Mouse (Mus musculus) lung, embryonic 16.5 days (tissue): ENCODE results near the gene Tmem63a. TPM values are rescaled to one million over a fixed set of nuclear protein-coding genes. Genes with fewer than 3 reads are reported as not detected.

Experiments used
- ATAC-seq: fragments of 200-750 bp; cut with Nextera tagmentation; 2 replicates; pipeline ENCODE4 v1.8.0; 2017; ENCODE audit warnings: low read depth, mild to moderate bottlenecking, moderate library complexity
- H3K27ac ChIP-seq: fragments of 300-500 bp; sonication (generic); 2 replicates; pipeline ENCODE4 v1.5.1; 2014; ENCODE audit warnings: mild to moderate bottlenecking, control low read depth, low read length
- H3K27me3 ChIP-seq: fragments of 300-500 bp; sonication (generic); 2 replicates; pipeline ENCODE4 v1.6.1; 2014; ENCODE audit warnings: low read depth, low read length, mixed read lengths; ENCODE audit not compliant: control insufficient read depth, insufficient read depth
- H3K36me3 ChIP-seq: fragments of 300-500 bp; sonication (generic); 2 replicates; pipeline ENCODE4 v1.6.1; 2014; ENCODE audit warnings: low read length; ENCODE audit not compliant: control insufficient read depth, insufficient read depth
- H3K4me1 ChIP-seq: fragments of 300-500 bp; sonication (generic); replicated peaks from 2 replicates; pipeline ENCODE4 v1.6.1; 2014; ENCODE audit warnings: low read length, mixed read lengths; ENCODE audit not compliant: control insufficient read depth, insufficient read depth
- H3K4me2 ChIP-seq: fragments of 300-500 bp; sonication (generic); 2 replicates; pipeline ENCODE4 v1.6.1; 2014; ENCODE audit warnings: low read depth, low read length, control low read depth
- H3K4me3 ChIP-seq: fragments of 300-500 bp; sonication (generic); 2 replicates; pipeline ENCODE4 v1.5.1; 2014; ENCODE audit warnings: mild to moderate bottlenecking, low read length, control low read depth
- H3K9ac ChIP-seq: fragments of 300-500 bp; sonication (generic); 2 replicates; pipeline ENCODE4 v1.6.1; 2014; ENCODE audit warnings: low read length, control low read depth
- H3K9me3 ChIP-seq: fragments of 300-500 bp; sonication (generic); 2 replicates; pipeline ENCODE4 v1.6.1; 2016; ENCODE audit warnings: low read length; ENCODE audit not compliant: control insufficient read depth
- WGBS: fragments of 180-500 bp; shearing (Covaris S2); extraction: QIAGEN DNeasy Blood & Tissue Kit; methylation state at CpG from one replicate; pipeline ENCODE4 v1.1.7; 2014; 5-methylcytosine and 5-hydroxymethylcytosine counted together
- polyA plus RNA-seq: library from polyadenylated mRNA; unstranded; fragments of >200 nt; fragmentation: Nextera tagmentation; extraction: Ambion mirVana; gene quantifications from 2 replicates; pipeline ENCODE4 v1.2.1, GENCODE M21; 2015

Gene Tmem63a
- polyA plus RNA-seq, 1 experiment from 2014 or later, result 15.8 TPM

DNA sequence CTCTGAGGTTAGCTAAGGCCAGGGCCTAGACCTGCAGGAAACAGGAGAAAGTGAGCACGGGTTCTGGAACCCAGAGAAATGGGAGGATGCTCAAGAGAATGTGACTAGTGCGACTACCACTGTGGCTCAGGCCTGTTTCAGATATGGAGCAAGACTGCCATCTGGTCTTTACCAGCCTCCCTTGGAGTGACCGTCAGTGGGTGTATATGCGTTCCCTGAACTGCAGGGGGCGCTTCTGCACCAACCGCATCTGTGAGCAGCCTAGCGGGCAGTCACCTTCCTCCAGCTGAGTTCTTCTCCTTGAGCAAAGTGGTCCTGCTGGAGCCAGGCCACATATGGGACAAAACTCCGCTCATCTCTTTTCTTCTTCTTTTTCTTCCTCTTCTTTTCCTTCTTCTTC, 22.5 kb upstream of the Tmem63a start:
- Histone ChIP-seq H3K9me3 (no peaks in the 10 kb centered on the region), H3K4me1 (no peaks in the 10 kb centered on the region), H3K4me2 (no peak overlapping the region), H3K27ac (no peak overlapping the region), H3K9ac (no peak overlapping the region), H3K4me3 (no peak overlapping the region), H3K27me3 (no peaks in the 10 kb centered on the region), H3K36me3 (no peaks in the 10 kb centered on the region)
- no peak for ATAC-seq
- WGBS, result 36% methylated on average over 8 of the region's 8 CpGs

DNA sequence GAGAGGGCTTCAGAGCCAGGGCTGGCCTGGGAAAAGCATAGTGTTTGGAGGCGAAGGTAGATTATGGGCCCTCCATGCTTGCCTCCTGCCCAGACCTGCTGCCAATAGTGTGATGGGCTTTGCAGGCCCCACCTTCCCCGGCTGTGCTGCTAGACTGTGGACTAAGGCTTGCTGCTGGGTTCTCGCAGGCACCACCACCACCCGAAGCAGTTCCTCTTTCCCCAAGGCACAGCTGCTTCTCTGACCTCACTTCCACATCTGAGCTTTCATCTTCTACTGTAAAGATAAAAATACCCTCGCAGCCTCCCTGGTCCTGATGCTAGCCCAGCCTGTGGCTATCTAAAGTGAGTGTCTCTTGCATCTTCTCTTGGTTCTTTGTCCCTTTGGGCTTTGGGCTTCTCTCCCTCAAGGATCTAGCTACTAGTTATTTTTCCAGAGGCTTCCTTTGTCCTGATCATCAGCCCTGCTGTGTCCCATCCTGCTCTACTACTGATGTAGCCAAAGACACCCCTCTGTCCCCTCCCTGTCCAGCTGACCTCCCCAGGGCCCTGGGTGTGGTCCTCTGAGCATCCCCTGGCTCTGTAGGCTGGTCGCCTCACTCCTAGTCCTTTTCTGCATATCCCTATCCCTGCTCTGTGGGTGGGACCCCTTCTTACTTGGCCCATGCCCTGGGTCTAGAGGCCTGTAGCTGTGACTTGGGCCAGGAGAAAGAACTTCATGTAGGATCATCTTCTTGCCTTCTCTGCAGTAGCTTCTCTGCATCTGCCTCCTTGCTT, 19.7 kb upstream of the Tmem63a start:
- Histone ChIP-seq H3K4me3 (no peak overlapping the region), H3K4me1 (no peaks in the 10 kb centered on the region), H3K36me3 (no peaks in the 10 kb centered on the region), H3K9ac (no peak overlapping the region), H3K4me2 (no peak overlapping the region), H3K27ac (no peak overlapping the region), H3K9me3 (no peaks in the 10 kb centered on the region), H3K27me3 (no peaks in the 10 kb centered on the region)
- 63% methylated on average over 6 of the region's 6 CpGs for WGBS
- ATAC-seq, result no peak

DNA sequence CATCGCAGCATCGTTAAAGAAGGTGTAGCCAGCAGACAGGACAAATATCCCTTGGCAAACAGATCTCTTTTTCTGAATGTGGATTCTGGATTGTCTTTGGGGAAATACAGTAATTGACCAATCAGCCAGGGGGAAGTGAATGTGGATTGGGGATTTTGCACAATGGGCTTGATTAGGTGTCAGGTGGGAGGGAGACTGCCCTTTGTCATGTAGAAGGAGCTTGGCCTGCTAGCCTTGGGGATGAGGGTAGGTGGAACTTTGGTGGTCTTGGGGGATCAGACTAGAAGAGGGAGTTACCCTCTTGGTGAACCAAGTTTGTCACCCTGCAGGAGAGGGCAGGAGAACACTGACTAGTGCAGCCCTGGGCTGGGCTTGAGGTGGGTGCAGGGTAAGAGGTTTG, 17.4 kb upstream of the Tmem63a start:
- 36% methylated on average over 2 of the region's 2 CpGs for WGBS
- H3K36me3 ChIP-seq, result no peaks in the 10 kb centered on the region
- no peak overlapping the region for H3K9ac ChIP-seq
- ATAC-seq, result no peak
- no peaks in the 10 kb centered on the region for H3K9me3 ChIP-seq
- no peaks in the 10 kb centered on the region for H3K27me3 ChIP-seq
- no peak overlapping the region for H3K27ac ChIP-seq
- no peak overlapping the region for H3K4me2 ChIP-seq
- H3K4me1 ChIP-seq, result no peaks in the 10 kb centered on the region
- no peak overlapping the region for H3K4me3 ChIP-seq

DNA sequence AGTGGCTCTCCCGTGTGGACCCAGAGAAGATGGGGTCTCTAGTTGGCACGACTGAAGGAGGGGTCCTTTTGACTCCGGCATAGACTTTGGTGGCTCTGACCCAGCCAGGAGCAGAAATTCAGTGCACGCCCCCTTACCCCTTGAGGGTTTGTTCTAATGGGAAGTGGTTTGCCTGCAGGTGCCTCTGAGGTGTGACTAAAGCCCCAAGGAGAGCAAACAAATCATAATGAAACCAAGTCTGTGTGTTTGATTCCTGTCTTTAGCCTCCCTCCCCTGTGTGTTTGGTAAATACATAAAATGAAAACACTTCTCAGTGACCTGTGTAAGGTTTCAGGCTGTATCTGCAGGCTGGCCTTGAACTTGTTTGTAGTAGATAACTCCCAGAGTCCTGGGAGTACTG, 15.9 kb upstream of the Tmem63a start:
- H3K9ac ChIP-seq, result no peak overlapping the region
- WGBS, result 57% methylated on average over 4 of the region's 4 CpGs

DNA sequence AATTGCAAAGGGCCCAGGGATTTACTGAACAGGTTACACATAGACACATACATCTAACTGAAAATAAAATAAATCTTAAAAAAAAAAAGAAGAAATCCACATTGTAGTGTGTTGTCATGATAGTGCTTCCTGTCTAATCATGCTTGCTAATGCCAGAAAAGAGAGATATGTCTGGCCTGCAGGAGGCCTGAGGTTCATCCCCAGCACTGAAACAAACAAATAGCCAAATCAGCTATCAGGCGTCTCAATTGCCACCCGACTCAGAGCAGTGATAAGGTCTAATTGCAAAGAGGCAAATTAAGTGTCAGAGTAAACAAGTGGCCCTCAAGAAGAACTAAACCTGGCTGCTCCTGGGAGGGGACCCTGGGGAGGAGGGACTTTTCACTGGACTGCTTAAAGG, 12.5 kb upstream of the Tmem63a start:
- Histone ChIP-seq H3K36me3 (no peaks in the 10 kb centered on the region), H3K27ac (no peak overlapping the region), H3K4me1 (no peaks in the 10 kb centered on the region), H3K4me2 (no peak overlapping the region), H3K9me3 (no peaks in the 10 kb centered on the region), H3K4me3 (no peak overlapping the region), H3K9ac (no peak overlapping the region), H3K27me3 (peaks cover 11% of the 10 kb centered on the region)
- WGBS, result 28% methylated on average over 2 of the region's 2 CpGs
- no peak for ATAC-seq

More for the DNA sequence above, 15.9 kb upstream of the Tmem63a start:
- Histone ChIP-seq H3K4me3 (no peak overlapping the region), H3K36me3 (no peaks in the 10 kb centered on the region), H3K27ac (no peak overlapping the region), H3K4me2 (no peak overlapping the region), H3K27me3 (no peaks in the 10 kb centered on the region), H3K9me3 (no peaks in the 10 kb centered on the region), H3K4me1 (no peaks in the 10 kb centered on the region)
- ATAC-seq, result no peak

DNA sequence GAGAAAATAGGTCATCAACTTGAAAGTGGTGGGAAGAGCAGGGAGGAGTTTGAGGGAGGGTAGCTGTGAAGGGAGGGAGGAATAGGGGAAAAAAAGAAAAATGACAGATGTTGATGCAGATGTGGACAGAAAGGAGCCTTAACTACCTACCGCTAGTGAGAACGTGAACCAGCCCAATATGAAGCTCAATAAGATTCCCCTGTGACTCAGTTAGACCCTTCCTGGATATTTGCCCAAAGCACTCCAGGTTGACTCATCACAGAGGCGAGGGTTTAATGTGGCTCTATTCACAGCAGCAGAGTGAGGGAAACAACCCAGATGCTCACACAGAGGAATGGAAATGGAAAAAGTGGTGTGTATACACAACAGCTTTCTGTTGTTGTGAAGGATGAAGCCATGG, 11.0 kb upstream of the Tmem63a start:
- H3K27ac ChIP-seq, result no peak overlapping the region

DNA sequence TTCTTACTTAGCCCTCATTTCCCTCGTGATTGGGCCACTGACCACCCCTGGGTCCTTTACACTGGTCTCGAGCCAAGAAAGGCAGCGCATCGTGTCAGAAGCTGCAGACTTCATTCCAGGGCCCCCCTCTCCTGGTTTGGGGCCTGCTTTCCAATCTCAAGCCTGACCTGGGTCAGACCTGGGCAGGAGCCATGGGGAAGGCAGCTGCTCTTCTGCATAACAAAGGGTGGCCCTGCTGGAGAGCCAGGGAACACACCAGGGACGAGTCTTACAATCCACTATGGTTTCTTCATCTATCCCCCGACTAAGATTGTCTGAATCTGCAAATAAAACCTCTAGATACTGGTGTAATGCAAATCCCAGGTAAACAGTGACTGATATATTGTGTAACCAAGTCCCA, 8.5 kb upstream of the Tmem63a start:
- H3K4me3 ChIP-seq, result no peak overlapping the region
- no peak overlapping the region for H3K27ac ChIP-seq
- WGBS, result 27% methylated on average over 6 of the region's 6 CpGs
- no peaks in the 10 kb centered on the region for H3K36me3 ChIP-seq
- H3K4me2 ChIP-seq, result no peak overlapping the region
- H3K9me3 ChIP-seq, result no peaks in the 10 kb centered on the region
- no peak overlapping the region for H3K9ac ChIP-seq
- H3K27me3 ChIP-seq, result peaks cover 31% of the 10 kb centered on the region
- no peaks in the 10 kb centered on the region for H3K4me1 ChIP-seq
- no peak for ATAC-seq

More for the DNA sequence above, 11.0 kb upstream of the Tmem63a start:
- Histone ChIP-seq H3K4me3 (no peak overlapping the region), H3K4me2 (no peak overlapping the region), H3K27me3 (peaks cover 26% of the 10 kb centered on the region), H3K36me3 (no peaks in the 10 kb centered on the region), H3K9ac (no peak overlapping the region), H3K4me1 (no peaks in the 10 kb centered on the region), H3K9me3 (no peaks in the 10 kb centered on the region)
- 67% methylated on average over 3 of the region's 3 CpGs for WGBS
- ATAC-seq, result no peak

DNA sequence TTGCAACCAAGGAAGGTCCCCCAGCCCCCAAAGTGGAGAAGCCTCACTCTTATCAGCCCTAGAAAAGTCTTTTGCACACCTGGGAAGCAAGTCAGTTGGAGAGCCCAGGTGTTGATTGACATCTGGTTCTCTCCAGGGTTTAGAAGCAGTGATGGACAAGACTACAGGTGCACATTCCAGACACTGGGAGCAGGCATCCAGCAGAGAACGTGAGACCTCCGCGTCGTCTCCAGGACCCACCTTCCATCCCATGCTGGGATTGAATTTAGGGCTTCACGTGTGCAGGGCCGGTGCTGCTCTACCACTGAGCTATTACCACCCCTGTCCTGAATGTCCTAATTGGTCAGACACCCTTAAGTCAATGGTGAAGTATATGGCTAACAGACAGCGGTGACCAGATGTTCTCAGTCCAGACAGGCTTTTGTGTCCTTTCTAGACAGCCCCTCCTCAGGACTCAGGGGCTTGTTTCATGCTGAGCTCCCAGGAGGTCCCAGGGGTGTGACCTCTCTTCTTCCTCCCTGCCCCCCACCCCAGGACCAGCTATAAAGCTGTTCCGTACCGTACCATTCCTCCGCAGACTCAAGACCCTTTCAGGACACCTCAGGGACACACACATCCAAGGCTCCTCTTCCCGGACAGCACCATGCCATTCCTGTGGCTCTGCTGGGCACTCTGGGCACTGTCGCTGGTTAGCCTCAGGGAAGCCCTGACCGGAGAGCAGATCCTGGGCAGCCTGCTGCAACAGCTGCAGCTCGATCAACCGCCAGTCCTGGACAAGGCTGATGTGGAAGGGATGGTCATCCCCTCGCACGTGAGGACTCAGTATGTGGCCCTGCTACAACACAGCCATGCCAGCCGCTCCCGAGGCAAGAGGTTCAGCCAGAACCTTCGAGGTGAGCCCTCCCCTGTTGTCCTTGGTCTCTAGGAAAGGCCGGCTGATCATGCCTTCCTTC, 7.4 kb upstream of the Tmem63a start, which contains the start of gene Lefty1:
TSS of gene Lefty1 (plus strand) at position 556 of the 953 bp plus-strand sequence.
- H3K27me3 ChIP-seq, result peaks cover 31% of the 10 kb centered on the region
- WGBS, result 21% methylated on average over 21 of the region's 21 CpGs
- no peaks in the 10 kb centered on the region for H3K4me1 ChIP-seq
- H3K36me3 ChIP-seq, result no peaks in the 10 kb centered on the region
- H3K9me3 ChIP-seq, result no peaks in the 10 kb centered on the region
- no peak within 1 kb of the TSS; the same call in 1 of the 2 replicates for H3K9ac ChIP-seq
- H3K27ac ChIP-seq, result no peak within 1 kb of the TSS
- ATAC-seq, result no peak
- no peak within 1 kb of the TSS for H3K4me3 ChIP-seq
- H3K4me2 ChIP-seq, result no peak within 1 kb of the TSS
